Mouse (Mus musculus) mesoderm, embryonic 11.5 days (tissue): ENCODE measurements around the gene Agps.

Experiments used
- DNase-seq: peaks from one replicate; pipeline ENCODE4 v3.0.0-alpha.2; 2012; ENCODE audit warnings: low read depth, low spot score

The Agps gene

DNA sequence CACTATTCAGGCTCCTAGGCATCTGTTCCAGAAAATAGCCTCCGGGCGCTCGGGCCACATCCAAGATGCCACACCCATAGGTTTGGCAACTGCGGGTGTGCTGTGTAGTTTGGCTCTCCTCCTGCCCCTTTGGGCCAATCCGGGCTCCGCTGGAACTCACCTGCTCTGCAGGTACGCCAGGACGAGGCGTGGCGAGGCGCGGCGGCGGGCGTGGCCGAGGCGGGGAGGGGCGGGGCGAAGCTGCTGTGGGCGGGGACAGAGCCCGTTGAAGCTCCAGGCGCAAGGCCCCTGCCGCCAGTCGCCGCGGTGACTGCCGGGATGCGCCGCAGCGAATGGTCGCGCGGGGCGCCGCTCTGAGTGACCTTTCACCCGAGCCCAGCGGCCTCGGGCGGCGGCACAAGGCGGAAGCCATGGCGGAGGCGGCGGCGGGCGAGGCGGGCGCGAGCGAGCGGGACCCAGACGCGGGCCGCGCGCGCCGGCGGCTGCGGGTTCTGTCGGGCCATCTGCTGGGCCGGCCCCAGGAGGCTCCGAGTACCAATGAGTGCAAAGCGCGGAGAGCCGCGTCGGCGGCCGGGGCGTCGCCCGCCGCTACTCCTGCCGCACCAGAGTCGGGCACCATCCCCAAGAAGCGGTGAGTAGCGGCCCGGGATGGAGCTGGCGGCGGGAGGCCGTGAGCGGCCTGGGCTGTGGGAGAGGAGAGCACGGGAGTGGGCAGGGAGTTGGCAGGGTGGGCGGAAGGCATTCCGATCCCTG, at the start of gene Agps:
Gene Agps (plus strand): TSS at position 297 of the 753 bp plus-strand sequence.
- peak; percentile 90 for DNase-seq

DNA sequence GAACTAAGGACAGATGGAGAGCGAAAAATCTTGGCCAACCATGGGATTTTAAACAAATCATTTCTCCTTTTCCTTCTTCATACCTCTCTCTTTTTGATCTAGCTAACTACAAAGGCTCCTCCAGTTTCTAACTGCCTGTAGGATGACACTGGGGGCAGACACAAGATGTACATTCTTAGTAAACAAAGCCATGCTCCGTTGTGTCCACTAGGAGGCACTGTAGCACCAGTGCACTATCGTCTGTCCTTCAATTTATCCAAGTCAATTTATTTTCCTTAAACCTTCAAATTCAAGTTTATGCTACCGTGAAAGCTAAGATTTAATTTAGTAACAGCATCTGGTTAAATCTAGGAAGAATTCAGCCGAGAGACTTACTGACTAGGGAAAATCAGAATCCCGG, 45.9 kb upstream of the Agps start:
- peak; percentile 82 for DNase-seq

DNA sequence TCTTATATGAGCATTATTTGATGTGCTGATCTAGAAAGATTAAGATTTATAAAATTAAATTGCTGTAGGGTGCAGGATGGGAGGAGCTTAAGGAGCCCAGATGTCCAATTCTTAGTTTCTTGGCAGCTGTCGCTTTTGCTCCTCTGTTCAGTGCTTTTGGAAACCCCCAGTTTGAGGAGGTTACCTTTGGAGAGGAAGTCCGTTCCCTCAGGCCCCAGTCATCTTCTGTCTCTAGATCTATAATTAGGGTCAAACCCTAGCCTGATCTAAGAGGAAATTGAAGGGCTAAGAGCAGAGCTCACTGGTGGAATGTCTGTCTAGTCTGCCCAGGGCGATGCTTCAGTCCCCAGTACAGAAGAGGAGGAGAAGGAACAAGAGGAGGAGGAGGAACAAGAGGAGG, 43.5 kb upstream of the Agps start:
- DNase-seq = no peak

DNA sequence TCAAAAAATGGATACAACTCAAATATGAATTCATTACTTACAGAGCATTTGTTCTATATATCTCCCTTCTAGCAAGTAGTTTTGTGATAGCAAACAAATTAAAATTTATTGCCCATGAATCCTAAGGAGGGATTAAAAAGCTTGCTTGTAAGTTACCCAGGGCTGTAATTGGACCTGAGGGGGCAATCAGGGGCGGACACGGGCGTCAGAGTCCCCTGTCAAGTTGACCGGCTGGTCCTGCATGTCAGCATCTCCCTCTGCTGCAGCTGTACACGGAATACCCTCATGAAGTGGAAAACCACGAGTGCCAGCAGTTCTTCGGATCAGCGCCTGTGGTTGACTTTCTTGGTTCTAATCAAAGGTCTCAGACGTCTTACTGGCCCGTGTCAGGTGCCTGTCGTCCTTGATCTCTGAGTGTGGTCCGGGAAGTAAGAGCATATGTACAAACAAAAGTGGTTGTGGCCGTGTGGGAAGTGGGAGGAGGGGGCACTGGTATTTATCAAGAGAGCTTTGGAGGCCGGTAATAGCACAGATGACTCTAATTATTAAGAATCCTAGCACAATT, 41.9 kb upstream of the Agps start:
- no peak for DNase-seq

GRCm38 (mm10) chr2:75791561-75792308, 40.2 kb upstream of the Agps start:
- no peak for DNase-seq

DNA sequence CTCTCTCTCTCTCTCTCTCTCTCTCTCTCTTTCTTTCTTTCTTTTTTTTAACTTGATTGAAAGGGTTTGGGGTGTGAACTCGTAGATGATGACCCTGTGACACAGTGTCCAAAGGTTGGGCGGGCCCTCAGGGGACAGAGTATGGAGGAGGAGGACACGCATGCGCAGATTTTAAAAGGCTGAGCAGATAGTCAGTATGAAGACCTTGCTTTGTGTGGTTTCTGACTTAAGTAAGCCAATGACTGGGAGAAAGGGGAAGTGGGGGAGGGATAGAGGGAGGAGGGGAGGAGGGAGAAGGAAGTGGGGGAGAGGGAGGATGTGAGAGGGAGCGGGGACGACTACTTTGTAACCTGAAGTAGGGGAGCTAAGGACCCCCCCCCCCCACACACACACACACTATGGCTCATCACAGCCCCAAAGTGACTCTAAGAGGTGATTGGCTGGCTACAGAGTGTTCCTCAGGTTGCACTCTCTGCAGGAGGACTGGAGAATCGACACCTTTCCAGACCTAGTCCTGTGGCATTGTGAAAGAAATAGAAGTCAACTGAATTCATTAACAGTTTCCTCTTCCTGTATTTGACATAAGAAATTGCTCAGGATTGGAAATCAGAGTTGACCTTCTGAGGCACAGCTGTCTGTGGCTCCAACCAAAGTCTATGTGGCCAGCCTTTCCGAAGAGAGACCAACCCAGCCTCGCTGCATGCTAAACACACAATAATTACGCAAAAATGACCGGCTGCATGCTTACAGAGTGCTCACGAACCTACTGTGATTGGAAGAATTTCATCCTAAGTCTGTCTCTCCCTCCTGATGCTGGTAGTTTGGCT, 39.4 kb upstream of the Agps start:
- no peak for DNase-seq

DNA sequence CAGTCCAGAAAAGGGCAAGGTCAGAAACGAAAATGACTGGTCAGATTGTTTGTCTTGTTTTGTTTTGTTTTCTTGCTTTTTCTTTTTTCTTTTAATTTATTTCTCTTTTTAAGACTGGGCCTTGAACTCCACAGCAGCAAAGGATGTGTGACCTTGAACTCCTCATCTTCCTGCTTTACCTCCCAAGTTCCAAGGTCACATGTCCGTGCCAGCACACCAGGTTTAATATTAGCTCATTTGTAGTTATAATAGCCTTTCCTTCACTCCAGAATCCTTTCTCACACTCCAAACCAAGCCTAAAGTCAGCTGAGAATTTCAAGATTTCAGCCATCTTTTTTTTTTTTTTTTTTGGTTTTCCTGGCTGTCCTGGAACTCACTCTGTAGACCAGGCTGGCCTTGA, 35.8 kb upstream of the Agps start:
- no peak for DNase-seq

GRCm38 (mm10) chr2:75798434-75798970, 33.5 kb upstream of the Agps start:
- DNase-seq = no peak

DNA sequence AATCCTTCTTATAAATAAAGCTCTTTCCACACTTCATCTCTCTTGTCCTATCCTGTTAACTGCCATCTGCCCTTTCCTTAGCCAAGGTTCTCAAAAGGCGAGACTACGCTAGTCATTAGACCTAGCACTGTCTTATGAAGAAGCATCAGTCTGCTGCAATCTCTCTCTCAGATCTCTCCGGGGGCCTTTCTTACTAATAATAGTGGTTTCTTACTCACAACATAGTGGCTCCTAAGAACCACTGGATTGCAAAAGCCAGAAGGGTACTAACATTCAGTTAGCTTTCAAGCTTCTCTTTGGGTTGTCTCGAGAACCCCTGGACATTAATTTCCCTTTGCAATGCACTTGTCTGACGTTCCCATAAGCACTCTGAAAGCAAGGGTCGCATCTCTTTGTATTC, 26.2 kb upstream of the Agps start:
- DNase-seq = no peak

DNA sequence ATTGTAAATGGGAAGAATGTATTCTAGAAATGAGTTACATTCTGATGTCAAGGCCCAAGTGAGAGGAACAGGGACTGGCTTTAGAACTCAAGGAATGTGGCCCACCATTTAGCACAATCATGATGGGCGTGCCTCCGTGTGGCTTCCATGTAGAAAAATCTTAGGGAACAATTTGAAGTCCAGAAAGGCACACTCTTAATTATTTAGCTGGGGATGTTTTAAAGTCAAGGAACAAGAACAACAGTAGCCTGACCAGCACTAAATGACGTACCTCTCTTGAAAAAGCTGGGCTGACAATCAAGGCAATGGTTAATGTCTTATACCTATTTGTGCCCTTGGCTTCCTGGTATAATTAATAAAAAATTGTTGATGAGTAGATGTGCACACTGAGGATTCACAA, 25.1 kb upstream of the Agps start:
- no peak for DNase-seq

- DNase-seq = no peak
These were observed 24.5 kb upstream of the Agps start for GRCm38 (mm10) chr2:75807460-75807859.

DNA sequence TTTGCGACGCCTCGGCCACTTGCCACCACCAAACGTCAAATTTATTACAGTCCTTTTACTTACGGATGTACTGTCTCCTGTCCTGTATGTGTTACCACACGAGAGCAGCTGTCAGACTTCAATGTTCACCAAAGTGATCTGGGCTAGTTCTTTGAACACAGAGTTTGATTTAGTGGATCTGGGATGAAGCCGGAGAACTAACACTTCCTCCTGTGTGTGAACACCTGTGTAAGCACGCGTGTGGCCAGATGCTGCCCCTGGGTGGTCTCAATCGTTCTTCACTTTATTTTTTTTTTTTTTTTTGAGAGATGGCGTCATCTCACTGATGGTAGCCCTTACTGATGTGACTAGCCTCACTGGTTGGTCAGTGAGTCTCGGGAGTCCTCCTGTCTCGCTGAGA, 17.1 kb upstream of the Agps start:
- peak; percentile 80 for DNase-seq

- DNase-seq = no peak
These were observed 16.5 kb upstream of the Agps start for GRCm38 (mm10) chr2:75815521-75815920.

- peak; percentile 31 for DNase-seq
These were observed 15.3 kb upstream of the Agps start for GRCm38 (mm10) chr2:75816673-75817072.

GRCm38 (mm10) chr2:75818719-75819118, 13.3 kb upstream of the Agps start:
- DNase-seq = no peak

DNA sequence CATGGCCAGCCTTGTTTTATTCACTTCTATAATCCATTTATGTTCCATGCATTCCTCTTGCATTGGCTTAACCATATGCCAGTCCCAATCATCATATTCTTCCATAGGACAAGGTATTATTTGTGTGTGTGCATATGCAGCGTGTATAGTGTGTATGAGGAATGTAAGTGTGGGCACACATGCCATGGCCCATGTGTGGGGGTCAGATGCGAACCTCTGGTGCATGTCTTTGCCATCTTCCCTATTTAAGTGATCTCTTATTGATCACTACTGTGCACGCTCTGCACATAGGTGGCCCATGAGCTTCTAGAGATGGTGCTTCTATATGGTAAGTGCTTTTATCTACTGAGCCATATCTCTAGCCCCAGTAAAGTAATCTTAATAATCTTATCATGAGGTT, 12.2 kb upstream of the Agps start:
- no peak for DNase-seq

GRCm38 (mm10) chr2:75821971-75822751, 9.8 kb upstream of the Agps start:
- no peak for DNase-seq

- DNase-seq = no peak
These were observed 8.2 kb upstream of the Agps start for GRCm38 (mm10) chr2:75823736-75824135.

- no peak for DNase-seq
These were observed 7.8 kb upstream of the Agps start for GRCm38 (mm10) chr2:75824144-75824543.

DNA sequence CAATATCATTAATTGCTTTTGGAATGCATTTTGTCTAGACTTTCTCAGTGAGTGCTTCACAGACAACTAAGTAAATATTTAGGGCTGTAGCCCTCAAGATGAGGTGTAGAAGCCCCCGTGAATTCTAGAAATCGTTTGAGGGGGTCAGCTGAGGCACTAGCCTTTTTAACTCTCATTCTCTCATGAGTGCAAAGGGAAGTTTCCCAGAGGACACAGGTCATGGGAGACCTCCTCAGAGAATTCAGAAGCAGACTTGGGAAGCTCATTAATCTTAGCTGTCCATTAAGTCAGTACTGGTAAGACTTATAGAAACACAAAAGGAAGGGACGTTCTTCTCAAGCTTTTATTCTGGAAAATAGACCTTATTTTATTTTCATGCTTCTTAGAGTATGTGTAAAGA, 7.1 kb upstream of the Agps start:
- DNase-seq = peak; percentile 57

- DNase-seq = peak; percentile 59
These were observed 6.4 kb upstream of the Agps start for GRCm38 (mm10) chr2:75825603-75826002.
